Mouse (Mus musculus) urinary bladder, postnatal 4 days (tissue): Measurements from ENCODE around the gene Grik4.

Experiments
- DNase-seq, 2 experiments: peaks; one replicate each; pipeline ENCODE4 v3.0.0; 2021 to 2022; ENCODE audit warnings: low spot score in 2 of 2

The Grik4 gene

GRCm38 (mm10) chr9:42670619-42671018 is 273.7 kb downstream of the Grik4 start:
- no peak for DNase-seq

DNA sequence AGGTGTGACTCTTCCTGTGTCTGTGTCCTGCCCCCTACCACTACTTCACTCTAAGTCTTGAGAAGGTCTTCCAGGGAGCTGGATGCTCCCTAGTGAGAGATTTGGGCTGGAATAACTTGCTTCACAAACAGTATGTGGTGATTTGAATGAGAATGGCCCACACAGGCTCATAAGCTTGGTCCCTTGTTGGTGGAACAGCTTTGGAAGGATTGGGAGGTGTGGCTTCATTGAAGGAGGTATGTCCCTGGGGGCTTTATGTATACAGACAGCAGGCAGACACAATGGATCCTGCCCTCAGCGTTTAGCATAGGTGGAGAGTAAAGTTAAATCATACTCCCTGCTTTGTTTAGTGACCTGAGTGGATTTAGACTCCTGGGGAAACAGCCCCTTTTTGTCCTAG is 282.8 kb downstream of the Grik4 start:
- DNase-seq = no peak

DNA sequence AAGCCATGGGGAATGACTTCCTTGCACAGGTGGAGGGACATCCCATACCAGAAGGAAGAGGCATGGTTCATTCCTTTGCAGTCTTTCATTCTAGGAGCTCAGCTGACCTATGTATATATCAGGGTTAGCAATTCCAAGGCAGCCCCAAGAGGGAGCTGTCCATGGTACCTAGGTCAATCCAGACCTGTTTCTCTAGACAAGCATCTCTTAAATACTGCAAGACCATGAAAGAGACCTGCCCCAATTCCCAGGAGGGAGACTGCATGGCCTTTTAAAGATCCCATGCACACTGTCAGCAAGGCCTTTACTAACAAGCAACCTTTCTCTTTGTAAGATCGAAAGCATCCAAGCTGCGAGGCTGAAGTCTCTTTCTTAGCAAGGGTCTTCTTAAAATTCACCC is 291.5 kb downstream of the Grik4 start:
- DNase-seq = peak in 1 of 2 experiments; percentile 24

DNA sequence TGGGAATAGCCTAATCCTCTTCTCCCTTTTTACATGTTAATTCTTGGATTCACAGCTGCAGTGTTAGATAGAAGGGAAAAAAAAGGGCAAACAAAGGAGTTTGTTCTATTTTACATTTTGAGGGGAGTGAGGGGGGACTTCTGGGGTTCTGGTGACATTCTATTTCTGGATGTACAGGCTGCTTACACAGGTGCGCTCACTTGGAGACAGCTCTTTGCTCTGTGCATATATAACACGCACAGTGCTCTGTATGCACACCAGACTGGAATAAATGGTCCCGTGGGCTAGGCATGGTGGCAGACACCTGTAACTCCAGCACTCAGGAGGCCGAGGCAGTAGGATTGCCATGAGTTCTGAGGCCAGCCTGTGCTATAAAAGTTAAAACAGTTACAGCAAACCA is 292.0 kb downstream of the Grik4 start:
- no peak for DNase-seq

DNA sequence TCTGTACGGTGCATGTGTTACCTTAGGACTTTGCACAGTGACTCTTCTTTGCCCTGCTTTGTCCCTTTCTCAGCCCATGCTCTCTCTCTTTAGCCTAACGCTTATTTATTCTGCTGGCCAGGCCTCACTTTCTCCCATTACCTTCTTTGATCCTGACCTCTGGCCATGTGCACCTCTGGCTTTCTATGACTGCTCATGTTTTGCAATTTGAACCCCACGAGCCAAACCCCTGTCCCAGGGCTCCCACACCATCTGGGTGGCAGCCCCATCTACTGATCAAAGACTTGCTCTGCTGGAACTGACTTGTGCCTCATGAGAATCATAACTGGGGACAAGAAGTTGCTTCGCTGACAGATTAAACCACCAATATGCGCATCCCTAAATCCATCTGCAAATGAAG is 294.4 kb downstream of the Grik4 start:
- DNase-seq = no peak

DNA sequence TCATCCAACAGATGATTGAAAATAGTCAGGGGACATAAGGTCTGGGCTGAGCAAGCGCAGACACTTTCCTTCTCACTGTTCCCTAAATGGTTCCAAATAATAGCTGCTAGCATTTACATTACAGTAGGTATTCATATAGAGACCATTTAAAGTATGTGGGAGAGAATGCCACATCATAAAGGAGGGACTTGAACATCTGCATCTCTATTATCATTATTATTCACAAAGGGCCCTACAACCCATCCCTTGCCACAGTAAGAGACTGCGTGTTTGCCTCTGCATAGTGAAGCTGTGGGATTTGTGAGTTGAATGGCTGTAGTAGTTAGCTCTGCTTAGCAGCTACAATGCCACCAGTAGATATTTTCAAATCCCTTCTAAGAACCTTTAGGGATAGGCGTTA is 296.2 kb downstream of the Grik4 start:
- DNase-seq = no peak

GRCm38 (mm10) chr9:42647596-42647995 is 296.7 kb downstream of the Grik4 start:
- no peak for DNase-seq

- no peak for DNase-seq
Measured at GRCm38 (mm10) chr9:42646821-42647220, 297.5 kb downstream of the Grik4 start.

DNA sequence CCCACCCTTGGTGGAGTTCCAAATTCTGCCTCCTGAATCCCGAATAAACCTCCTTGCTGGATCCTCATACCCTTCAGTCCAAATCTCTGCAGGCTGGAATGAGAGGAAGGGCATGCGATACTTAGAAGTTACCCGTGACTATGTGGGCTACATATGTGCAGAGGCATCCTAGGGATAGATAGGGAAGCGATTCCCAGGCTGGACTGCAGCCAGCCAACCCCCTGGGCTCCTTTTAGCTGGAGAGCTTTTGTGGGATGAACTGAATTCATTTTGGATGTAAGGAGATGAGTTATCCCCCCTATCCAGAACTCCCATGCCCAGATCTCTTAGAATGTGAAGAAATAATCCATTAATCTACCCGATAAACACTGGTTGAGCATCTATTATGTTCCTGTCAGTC is 299.1 kb downstream of the Grik4 start:
- no peak for DNase-seq

DNA sequence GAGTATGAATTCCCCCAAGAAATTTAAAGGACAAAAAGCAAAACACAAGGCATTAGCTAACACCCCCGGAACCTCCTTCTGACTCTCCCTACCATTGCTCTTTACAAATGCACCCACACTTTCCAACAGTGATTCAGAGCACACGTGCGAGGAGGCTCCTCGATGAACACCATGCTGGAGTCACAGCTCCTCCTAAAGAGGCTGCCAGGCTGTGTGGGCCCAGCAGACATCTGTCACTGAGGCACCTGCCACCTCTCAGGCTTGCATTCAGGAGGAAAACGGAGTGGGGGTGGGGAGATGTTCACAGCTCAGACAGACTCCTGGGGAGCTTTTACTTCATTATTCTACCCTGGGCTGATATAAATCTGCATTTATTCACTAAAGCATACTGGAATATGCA is 301.5 kb downstream of the Grik4 start:
- DNase-seq = no peak

- no peak for DNase-seq
Measured at GRCm38 (mm10) chr9:42641550-42642117, 302.7 kb downstream of the Grik4 start.

DNA sequence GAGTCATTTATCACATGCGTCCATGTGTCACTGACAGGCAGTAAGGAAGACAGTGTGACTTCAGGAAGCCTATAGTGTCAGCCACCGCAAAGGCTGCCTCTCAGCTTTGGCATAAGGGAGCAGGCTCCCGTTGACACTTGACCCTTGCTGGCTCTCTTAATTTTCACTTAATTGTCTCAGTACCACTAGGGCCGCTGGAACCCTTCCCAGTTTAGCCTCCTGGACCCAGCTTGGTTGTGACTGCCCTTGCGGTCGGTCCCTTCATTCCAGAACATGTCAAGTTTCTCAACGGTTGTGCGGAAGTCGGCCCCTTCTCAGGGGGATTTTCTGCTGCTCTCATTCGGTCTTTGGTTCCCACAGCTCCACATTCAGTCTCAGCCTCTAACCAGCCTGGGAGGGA is 307.8 kb downstream of the Grik4 start:
- DNase-seq = no peak

DNA sequence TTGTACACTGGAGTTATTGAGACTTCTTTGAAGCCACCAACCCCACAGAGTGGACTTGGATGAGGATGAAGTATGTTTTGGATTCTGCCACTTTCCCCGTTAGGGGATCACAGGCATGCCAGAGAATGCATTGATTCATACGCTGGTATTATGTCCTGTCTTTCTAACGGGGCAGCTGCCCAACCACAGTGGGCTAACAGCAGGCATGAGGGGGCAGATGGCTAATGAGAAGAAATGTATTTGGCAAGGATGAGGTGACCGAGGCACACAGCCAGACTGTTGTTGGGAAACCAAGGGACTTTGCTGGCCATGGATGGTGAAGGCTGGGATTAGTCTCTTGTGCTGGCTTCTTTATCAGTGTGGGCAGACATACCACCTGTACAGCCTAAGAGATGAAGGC is 312.8 kb downstream of the Grik4 start:
- DNase-seq = no peak

DNA sequence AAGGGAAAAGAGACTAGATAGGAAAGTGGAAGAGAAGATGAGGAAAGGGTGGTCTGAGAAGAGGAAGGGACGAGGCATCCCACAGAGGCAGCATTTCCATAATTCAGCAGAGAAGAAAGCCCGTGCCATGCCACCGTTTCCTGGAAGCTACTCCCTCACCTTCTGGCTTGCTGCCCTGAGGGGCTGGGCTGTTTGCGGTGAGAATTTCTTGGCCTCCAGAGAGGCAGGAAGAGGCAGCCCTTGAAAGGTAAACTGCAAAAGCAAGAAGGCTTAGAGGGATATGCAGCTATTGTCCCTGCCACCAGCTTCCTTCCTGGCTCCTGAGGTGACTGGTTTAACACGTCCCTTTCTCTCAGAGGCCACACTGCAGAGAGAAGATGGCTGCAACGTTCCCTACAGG is 316.7 kb downstream of the Grik4 start:
- no peak for DNase-seq

- no peak for DNase-seq
Measured at GRCm38 (mm10) chr9:42627146-42627545, 317.1 kb downstream of the Grik4 start.

- DNase-seq = no peak
Measured at GRCm38 (mm10) chr9:42626226-42626775, 318.0 kb downstream of the Grik4 start.

- no peak for DNase-seq
Measured at GRCm38 (mm10) chr9:42614409-42614808, 329.9 kb downstream of the Grik4 start.

DNA sequence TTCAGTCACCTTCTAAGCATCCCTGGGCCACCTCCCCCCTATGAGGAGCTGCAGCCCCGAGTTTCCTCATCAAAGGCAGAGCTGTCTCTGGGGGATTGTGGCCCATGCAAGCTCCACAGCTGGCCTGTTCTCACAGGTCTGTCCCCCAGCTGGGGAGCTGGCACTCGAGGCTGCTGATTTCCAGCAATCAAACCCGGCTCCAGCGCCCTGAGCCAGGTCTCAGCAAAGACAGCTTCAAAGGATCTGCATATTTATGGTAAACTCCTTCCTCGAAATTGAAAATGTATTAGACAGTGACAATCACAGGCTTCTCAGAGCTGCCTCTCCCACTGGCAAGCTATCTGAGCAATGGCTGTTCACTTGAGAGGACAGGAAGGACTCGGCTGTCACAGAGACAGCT is 330.5 kb downstream of the Grik4 start:
- no peak for DNase-seq

- no peak for DNase-seq
Measured at GRCm38 (mm10) chr9:42612482-42612991, 331.8 kb downstream of the Grik4 start.

- no peak for DNase-seq
Measured at GRCm38 (mm10) chr9:42601445-42601844, 342.8 kb downstream of the Grik4 start.

- no peak for DNase-seq
Measured at GRCm38 (mm10) chr9:42597525-42597924, 346.8 kb downstream of the Grik4 start.

DNA sequence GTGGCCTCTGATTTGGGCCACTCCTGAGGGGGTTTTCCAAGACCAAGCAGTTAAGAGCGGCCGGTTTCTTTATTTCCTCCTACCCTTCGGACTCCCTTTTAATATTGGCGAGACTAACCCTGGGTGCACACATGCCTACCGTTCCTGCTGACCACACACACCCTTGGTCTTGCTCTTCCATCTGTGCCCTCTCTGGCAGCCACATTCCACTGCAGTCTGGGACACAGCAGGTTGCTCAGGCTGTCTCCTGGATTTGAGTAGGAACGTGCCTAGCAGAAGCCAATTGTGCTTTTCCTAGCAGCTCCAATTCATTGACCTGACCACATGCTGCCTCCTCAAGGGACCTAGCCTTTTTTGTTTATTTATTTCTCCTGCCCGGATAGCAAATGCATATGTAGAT is 365.8 kb downstream of the Grik4 start:
- no peak for DNase-seq

DNA sequence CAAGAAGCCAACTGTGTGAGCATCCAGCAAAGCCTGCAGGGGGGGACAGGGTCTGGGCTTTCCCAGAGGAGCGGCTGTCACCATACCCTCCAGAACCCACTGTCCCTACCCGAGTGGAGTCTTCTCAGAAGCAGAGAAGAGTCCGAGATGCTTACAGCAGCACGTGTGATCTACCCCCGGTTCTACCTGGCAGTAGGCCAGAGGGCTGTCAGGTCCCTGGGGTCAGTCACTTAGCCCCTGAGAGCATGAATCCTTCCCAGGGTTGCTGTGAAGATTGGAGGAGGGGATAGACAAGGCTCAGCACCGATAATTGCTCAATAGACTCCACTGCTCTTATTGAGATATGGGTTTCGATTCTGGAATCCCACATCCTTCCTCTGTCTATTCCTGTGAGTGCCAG is 366.2 kb downstream of the Grik4 start:
- DNase-seq = no peak
